Mouse (Mus musculus) megakaryocyte, embryonic 14.5 days (primary cell): Measurements from ENCODE around the gene Ppm1h.

ENCODE experiments used
- FLI1 ChIP-seq: IDR thresholded peaks from 2 replicates; pipeline ENCODE4 v1.6.1; 2012; ENCODE audit warnings: low read length, inconsistent platforms, mixed read lengths
- GATA1 ChIP-seq: IDR thresholded peaks from 3 replicates; pipeline ENCODE4 v1.6.1; 2012; ENCODE audit warnings: mixed read lengths, low read length, inconsistent platforms, borderline replicate concordance

- TF ChIP-seq GATA1 = no peak
- no peak for TF ChIP-seq FLI1
These were observed 2.0 kb downstream of the Ppm1h start for GRCm38 (mm10) chr10:122680387-122681084.
